Mouse (Mus musculus) limb, embryonic 14.5 days (tissue): ENCODE data around the gene Sec31a. TPM values are rescaled to one million over a fixed set of nuclear protein-coding genes. Genes with fewer than 3 reads are reported as not detected.

Source experiments
- ATAC-seq: fragments of 200-750 bp; cut with Nextera tagmentation; 2 replicates; pipeline ENCODE4 v1.8.0; 2017; ENCODE audit warnings: low read depth, moderate number of reproducible peaks, moderate TSS enrichment; ENCODE audit not compliant: low FRiP score
- DNase-seq: peaks from one replicate; pipeline ENCODE4 v3.0.0-alpha.2; 2015; ENCODE audit warnings: low spot score
- H3K27ac ChIP-seq: fragments of 300-500 bp; sonication (generic); replicated peaks from 2 replicates; pipeline ENCODE4 v1.5.1; 2014; ENCODE audit warnings: low read depth, mild to moderate bottlenecking, low read length, moderate library complexity, mixed read lengths
- H3K27me3 ChIP-seq: fragments of 300-500 bp; sonication (generic); 2 replicates; pipeline ENCODE4 v1.6.1; 2014; ENCODE audit warnings: low read length, mixed read lengths; ENCODE audit not compliant: control insufficient read depth, insufficient read depth
- H3K36me3 ChIP-seq: fragments of 300-500 bp; sonication (generic); 2 replicates; pipeline ENCODE4 v1.6.1; 2014; ENCODE audit warnings: mild to moderate bottlenecking, low read length, moderate library complexity, mixed read lengths; ENCODE audit not compliant: control insufficient read depth, insufficient read depth
- H3K4me1 ChIP-seq: fragments of 300-500 bp; sonication (generic); 2 replicates; pipeline ENCODE4 v1.6.1; 2014; ENCODE audit warnings: antibody characterized with exemption, low read length, mixed read lengths; ENCODE audit not compliant: control insufficient read depth, insufficient read depth
- H3K4me2 ChIP-seq: fragments of 300-500 bp; sonication (generic); replicated peaks from 2 replicates; pipeline ENCODE4 v1.6.1; 2014; ENCODE audit warnings: low read depth, mild to moderate bottlenecking, low read length, moderate library complexity; ENCODE audit not compliant: severe bottlenecking
- H3K4me3 ChIP-seq: fragments of 300-500 bp; sonication (generic); replicated peaks from 2 replicates; pipeline ENCODE4 v1.5.1; 2014; ENCODE audit warnings: low read length
- H3K9ac ChIP-seq: fragments of 300-500 bp; sonication (generic); 2 replicates; pipeline ENCODE4 v1.6.1; 2014; ENCODE audit warnings: mild to moderate bottlenecking, low read depth, low read length, moderate library complexity; ENCODE audit not compliant: severe bottlenecking
- H3K9me3 ChIP-seq: fragments of 300-500 bp; sonication (generic); 2 replicates; pipeline ENCODE4 v1.6.1; 2016; ENCODE audit warnings: low read length; ENCODE audit not compliant: control insufficient read depth
- POLR2A ChIP-seq: fragments of 200-500 bp; IDR thresholded peaks from 2 replicates; pipeline ENCODE4 v1.8.0; 2012; ENCODE audit warnings: inconsistent platforms, mild to moderate bottlenecking, moderate library complexity, borderline replicate concordance; ENCODE audit not compliant: insufficient read depth, insufficient read length; ENCODE audit errors: extremely low read depth
- WGBS: fragments of 180-500 bp; shearing (Covaris S2); extraction: QIAGEN DNeasy Blood & Tissue Kit; methylation state at CpG from one replicate; pipeline ENCODE4 v1.1.7; 2014; 5-methylcytosine and 5-hydroxymethylcytosine counted together
- polyA plus RNA-seq, 2 experiments: library from polyadenylated mRNA; depleted of rRNA in 1 of 2; stranded (reverse) in 1 of 2; unstranded in 1 of 2; fragments of >200 nt; fragmentation: Nextera tagmentation in 1 of 2; extraction: Ambion mirVana in 1 of 2; gene quantifications; 2 replicates each; pipeline versions ENCODE4 v1.2.1 to v1.2.3; 2012 to 2014

Gene Sec31a
- polyA plus RNA-seq, 2 experiments: 268 to 320 TPM

GRCm38 (mm10) chr5:100377376-100377775, 38.7 kb downstream of the Sec31a start:
- no peak for TF ChIP-seq POLR2A
- no peak overlapping the region for H3K27ac ChIP-seq
- no peaks in the 10 kb centered on the region for H3K27me3 ChIP-seq
- DNase-seq: no peak
- H3K9me3 ChIP-seq: no peaks in the 10 kb centered on the region
- no peak overlapping the region for H3K4me2 ChIP-seq
- no peak for ATAC-seq
- H3K36me3 ChIP-seq: peaks cover 96% of the 10 kb centered on the region
- H3K4me3 ChIP-seq: no peak overlapping the region
- no peaks in the 10 kb centered on the region for H3K4me1 ChIP-seq
- 83% methylated on average over 2 of the region's 2 CpGs for WGBS
- no peak overlapping the region for H3K9ac ChIP-seq

- ATAC-seq: no peak
- WGBS: 94% methylated on average over 2 of the region's 2 CpGs
Observed at GRCm38 (mm10) chr5:100374703-100375102, 41.3 kb downstream of the Sec31a start.

GRCm38 (mm10) chr5:100373952-100374351, 42.1 kb downstream of the Sec31a start:
- peak; percentile 59 for DNase-seq
- no peak for TF ChIP-seq POLR2A

More at GRCm38 (mm10) chr5:100374703-100375102, 41.3 kb downstream of the Sec31a start:
- Histone ChIP-seq H3K4me2 (no peak overlapping the region), H3K36me3 (peaks cover 93% of the 10 kb centered on the region), H3K9ac (no peak overlapping the region), H3K27me3 (no peaks in the 10 kb centered on the region), H3K4me1 (no peaks in the 10 kb centered on the region), H3K4me3 (no peak overlapping the region), H3K9me3 (no peaks in the 10 kb centered on the region), H3K27ac (no peak overlapping the region)
- DNase-seq: no peak
- TF ChIP-seq POLR2A: no peak

GRCm38 (mm10) chr5:100370919-100371318, 45.1 kb downstream of the Sec31a start:
- H3K4me2 ChIP-seq: no peak overlapping the region
- 48% methylated on average over 1 of the region's 1 CpGs for WGBS
- no peak for TF ChIP-seq POLR2A
- ATAC-seq: no peak
- H3K27me3 ChIP-seq: no peaks in the 10 kb centered on the region
- H3K9ac ChIP-seq: no peak overlapping the region
- peaks cover 92% of the 10 kb centered on the region for H3K36me3 ChIP-seq
- no peaks in the 10 kb centered on the region for H3K4me1 ChIP-seq
- DNase-seq: no peak
- H3K4me3 ChIP-seq: no peak overlapping the region
- H3K27ac ChIP-seq: no peak overlapping the region
- H3K9me3 ChIP-seq: no peaks in the 10 kb centered on the region

More at GRCm38 (mm10) chr5:100373952-100374351, 42.1 kb downstream of the Sec31a start:
- H3K4me1 ChIP-seq: no peaks in the 10 kb centered on the region
- 56% methylated on average over 5 of the region's 5 CpGs for WGBS
- peaks cover 90% of the 10 kb centered on the region for H3K36me3 ChIP-seq
- H3K9me3 ChIP-seq: no peaks in the 10 kb centered on the region
- no peaks in the 10 kb centered on the region for H3K27me3 ChIP-seq
- no peak overlapping the region for H3K4me3 ChIP-seq
- no peak overlapping the region for H3K9ac ChIP-seq
- H3K4me2 ChIP-seq: no peak overlapping the region
- no peak overlapping the region for H3K27ac ChIP-seq
- peak; percentile 49; the same call in 1 of the 2 replicates for ATAC-seq

GRCm38 (mm10) chr5:100369825-100370459, 46.1 kb downstream of the Sec31a start:
- no peak overlapping the region for H3K27ac ChIP-seq
- no peak overlapping the region for H3K4me3 ChIP-seq
- H3K4me2 ChIP-seq: no peak overlapping the region
- H3K36me3 ChIP-seq: peaks cover 92% of the 10 kb centered on the region
- no peaks in the 10 kb centered on the region for H3K4me1 ChIP-seq
- H3K9me3 ChIP-seq: no peaks in the 10 kb centered on the region
- no peak for TF ChIP-seq POLR2A
- H3K27me3 ChIP-seq: no peaks in the 10 kb centered on the region
- H3K9ac ChIP-seq: no peak overlapping the region
- DNase-seq: no peak
- WGBS: 94% methylated on average over 11 of the region's 11 CpGs
- ATAC-seq: no peak

GRCm38 (mm10) chr5:100369093-100369492, 46.9 kb downstream of the Sec31a start:
- Histone ChIP-seq H3K27ac (no peak overlapping the region), H3K9ac (no peak overlapping the region), H3K36me3 (peaks cover 92% of the 10 kb centered on the region), H3K27me3 (no peaks in the 10 kb centered on the region), H3K4me3 (no peak overlapping the region), H3K4me1 (no peaks in the 10 kb centered on the region), H3K9me3 (no peaks in the 10 kb centered on the region), H3K4me2 (no peak overlapping the region)
- DNase-seq (no peak), ATAC-seq (no peak)
- WGBS: 92% methylated on average over 6 of the region's 6 CpGs
- no peak for TF ChIP-seq POLR2A
